ENCODE assay signal across 7 mouse cellular contexts in the genomic region with DNA sequence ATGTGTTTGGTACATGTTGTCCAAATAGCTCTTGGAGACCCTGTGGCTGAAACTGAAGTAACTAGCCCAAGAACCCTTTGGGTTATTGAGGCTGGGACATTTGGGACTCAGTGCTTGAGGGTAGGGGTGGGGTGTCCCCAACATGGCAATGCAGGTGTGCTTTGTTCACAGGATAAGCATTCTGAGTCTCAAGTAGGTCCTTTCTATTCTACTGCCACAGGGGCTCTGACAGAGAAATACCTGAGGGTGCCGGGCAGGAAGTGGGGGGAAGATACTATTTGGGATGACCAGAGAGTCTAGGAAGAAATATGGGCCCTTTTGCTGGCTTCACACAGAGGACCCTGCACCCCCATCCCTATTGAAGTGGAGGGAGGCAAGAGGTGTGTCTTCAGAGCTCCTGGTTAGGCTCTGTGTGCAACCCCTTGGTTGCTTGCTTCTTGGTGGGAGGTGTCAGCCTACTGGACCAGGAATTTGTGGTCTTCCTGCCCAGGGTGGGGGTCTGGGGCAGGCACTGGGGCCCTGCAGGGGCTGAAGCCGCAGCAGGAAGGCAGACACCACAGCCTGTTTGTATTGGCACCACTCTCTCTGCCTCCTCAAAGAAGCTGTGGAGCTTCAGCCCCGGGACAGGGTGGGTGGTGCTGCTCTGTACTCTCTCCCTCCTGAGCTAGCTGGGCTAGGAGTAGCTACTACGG. TPM values are rescaled to one million over a fixed set of nuclear protein-coding genes. Genes with fewer than 3 reads are reported as not detected.
A peak's percentile ranks its signal among the peaks of the same experiment; 100 is the strongest.
DNase-seq lines count a peak whose midpoint lies in the region; ATAC-seq lines count a peak whose summit lies in the region.

No protein-coding gene starts in this region.

- H3K36me3 ChIP-seq in lung, embryonic 15.5 days: peaks cover 1% of the 10 kb centered on the region
- peaks cover 2% of the 10 kb centered on the region for H3K36me3 ChIP-seq in embryonic facial prominence, embryonic 13.5 days
- H3K36me3 ChIP-seq in intestine, embryonic 15.5 days: peaks cover under 1% of the 10 kb centered on the region; the same call in 1 of the 2 replicates
- H3K36me3 ChIP-seq in neural tube, embryonic 15.5 days: peaks cover 1% of the 10 kb centered on the region; the same call in 1 of the 2 replicates

- H3K27ac ChIP-seq in lung, embryonic 15.5 days: peak overlapping the region; percentile 99
- H3K27ac ChIP-seq in embryonic facial prominence, embryonic 13.5 days: peak overlapping the region; percentile 90
- peak overlapping the region; percentile 97 for H3K27ac ChIP-seq in intestine, embryonic 15.5 days
- H3K27ac ChIP-seq in neural tube, embryonic 15.5 days (replicated peaks): no peak overlapping the region; the same call in 1 of the 2 replicates

- H3K4me2 ChIP-seq in lung, embryonic 15.5 days: peak overlapping the region; percentile 87
- peak overlapping the region; percentile 86 for H3K4me2 ChIP-seq in embryonic facial prominence, embryonic 13.5 days
- peak overlapping the region; percentile 83 for H3K4me2 ChIP-seq in intestine, embryonic 15.5 days (replicated peaks)
- H3K4me2 ChIP-seq in neural tube, embryonic 15.5 days: 0 out of 2 replicates have a peak overlapping the region, but pooled peaks have one; percentile 1

- H3K4me1 ChIP-seq in lung, embryonic 15.5 days: peaks cover 63% of the 10 kb centered on the region
- H3K4me1 ChIP-seq in embryonic facial prominence, embryonic 13.5 days: peaks cover 64% of the 10 kb centered on the region
- H3K4me1 ChIP-seq in intestine, embryonic 15.5 days (replicated peaks): peaks cover 60% of the 10 kb centered on the region
- peaks cover 61% of the 10 kb centered on the region for H3K4me1 ChIP-seq in neural tube, embryonic 15.5 days

- WGBS in lung, embryonic 15.5 days: 18% methylated on average over 4 of the region's 4 CpGs
- WGBS in embryonic facial prominence, embryonic 13.5 days: 41% methylated on average over 4 of the region's 4 CpGs
- 27% methylated on average over 4 of the region's 4 CpGs for WGBS in intestine, embryonic 15.5 days
- WGBS in neural tube, embryonic 15.5 days: 67% methylated on average over 4 of the region's 4 CpGs

- no peak for ATAC-seq in lung, embryonic 15.5 days (ENCODE audit: borderline replicate concordance, extremely low read depth, low FRiP score, low TSS enrichment)
- ATAC-seq in embryonic facial prominence, embryonic 13.5 days (ENCODE audit: insufficient number of reproducible peaks, insufficient read depth, low FRiP score, low TSS enrichment, low read depth): no peak
- no peak for ATAC-seq in intestine, embryonic 15.5 days
- ATAC-seq in neural tube, embryonic 15.5 days (ENCODE audit: low FRiP score): no peak
- no peak for ATAC-seq in activated CD4-positive, CD25-positive, alpha-beta regulatory T cell, adult 4 months

- no peaks in the 10 kb centered on the region for H3K9me3 ChIP-seq in lung, embryonic 15.5 days
- H3K9me3 ChIP-seq in embryonic facial prominence, embryonic 13.5 days: no peaks in the 10 kb centered on the region
- no peaks in the 10 kb centered on the region for H3K9me3 ChIP-seq in intestine, embryonic 15.5 days
- H3K9me3 ChIP-seq in neural tube, embryonic 15.5 days (replicated peaks): no peaks in the 10 kb centered on the region

- peaks cover 9% of the 10 kb centered on the region; the same call in 1 of the 2 replicates for H3K27me3 ChIP-seq in lung, embryonic 15.5 days
- H3K27me3 ChIP-seq in embryonic facial prominence, embryonic 13.5 days: peaks cover 19% of the 10 kb centered on the region
- H3K27me3 ChIP-seq in intestine, embryonic 15.5 days (replicated peaks): peaks cover 10% of the 10 kb centered on the region
- peaks cover 10% of the 10 kb centered on the region for H3K27me3 ChIP-seq in neural tube, embryonic 15.5 days (replicated peaks)

- no peak overlapping the region for H3K4me3 ChIP-seq in lung, embryonic 15.5 days
- peak overlapping the region; percentile 78 for H3K4me3 ChIP-seq in embryonic facial prominence, embryonic 13.5 days
- no peak overlapping the region for H3K4me3 ChIP-seq in intestine, embryonic 15.5 days (replicated peaks)
- no peak overlapping the region for H3K4me3 ChIP-seq in neural tube, embryonic 15.5 days (replicated peaks)

- DNase-seq in lung, postnatal 14 days: no peak
- no peak for DNase-seq in retina, embryonic 14.5 days (ENCODE audit: low spot score)

- H3K9ac ChIP-seq in lung, embryonic 15.5 days: peak overlapping the region; percentile 80
- peak overlapping the region; percentile 27; the same call in 1 of the 2 replicates for H3K9ac ChIP-seq in embryonic facial prominence, embryonic 13.5 days
- H3K9ac ChIP-seq in intestine, embryonic 15.5 days: peak overlapping the region; percentile 79; the same call in 1 of the 2 replicates
- H3K9ac ChIP-seq in neural tube, embryonic 15.5 days (replicated peaks): no peak overlapping the region

RNA-seq across cellular contexts. Expression of gene Tspan4, which starts 2.7 kb away (rescaled TPM):
- 96.9 and 100 TPM in 2 replicates for polyA plus RNA-seq in lung, embryonic 15.5 days (2015; fragmentation: Nextera tagmentation; extraction: Ambion mirVana)
- polyA plus RNA-seq in embryonic facial prominence, embryonic 13.5 days (2015; fragmentation: Nextera tagmentation; extraction: Ambion mirVana): 46.4 and 55.6 TPM in 2 replicates
- polyA plus RNA-seq in intestine, embryonic 15.5 days (2015; fragmentation: Nextera tagmentation; extraction: Ambion mirVana): 60.7 and 67.8 TPM in 2 replicates
- 73.0 and 77.3 TPM in 2 replicates for polyA plus RNA-seq in neural tube, embryonic 15.5 days (2015; fragmentation: Nextera tagmentation; extraction: Ambion mirVana)
- polyA plus RNA-seq in activated CD4-positive, CD25-positive, alpha-beta regulatory T cell, adult 4 months (2017; shearing (Covaris generic)): 1 to 10 TPM; 1.5 to 2.7 TPM

RNA-seq across cellular contexts. Expression of gene Polr2l, which starts 2.8 kb away (rescaled TPM):
- polyA plus RNA-seq in lung, embryonic 15.5 days (2015; fragmentation: Nextera tagmentation; extraction: Ambion mirVana): 66.9 and 69.2 TPM in 2 replicates
- polyA plus RNA-seq in embryonic facial prominence, embryonic 13.5 days (2015; fragmentation: Nextera tagmentation; extraction: Ambion mirVana): 64.5 and 70.3 TPM in 2 replicates
- 57.9 and 61.9 TPM in 2 replicates for polyA plus RNA-seq in intestine, embryonic 15.5 days (2015; fragmentation: Nextera tagmentation; extraction: Ambion mirVana)
- polyA plus RNA-seq in neural tube, embryonic 15.5 days (2015; fragmentation: Nextera tagmentation; extraction: Ambion mirVana): 85.3 and 89.8 TPM in 2 replicates
- 10 to 100 TPM; 22.3 to 22.6 TPM for polyA plus RNA-seq in activated CD4-positive, CD25-positive, alpha-beta regulatory T cell, adult 4 months (2017; shearing (Covaris generic))

RNA-seq across cellular contexts. Expression of gene Cd151, which starts 10.5 kb away (rescaled TPM):
- 24.4 and 30.7 TPM in 2 replicates for polyA plus RNA-seq in lung, embryonic 15.5 days (2015; fragmentation: Nextera tagmentation; extraction: Ambion mirVana)
- polyA plus RNA-seq in embryonic facial prominence, embryonic 13.5 days (2015; fragmentation: Nextera tagmentation; extraction: Ambion mirVana): 16.5 and 16.6 TPM in 2 replicates
- 21.5 and 25.5 TPM in 2 replicates for polyA plus RNA-seq in intestine, embryonic 15.5 days (2015; fragmentation: Nextera tagmentation; extraction: Ambion mirVana)
- polyA plus RNA-seq in neural tube, embryonic 15.5 days (2015; fragmentation: Nextera tagmentation; extraction: Ambion mirVana): 23.7 and 25.1 TPM in 2 replicates
- polyA plus RNA-seq in activated CD4-positive, CD25-positive, alpha-beta regulatory T cell, adult 4 months (2017; shearing (Covaris generic)): 1 to 10 TPM; 8.3 to 8.7 TPM

RNA-seq across cellular contexts. Expression of gene Cracr2b, which starts 16.8 kb away (rescaled TPM):
- polyA plus RNA-seq in lung, embryonic 15.5 days (2015; fragmentation: Nextera tagmentation; extraction: Ambion mirVana): 35.6 and 40.8 TPM in 2 replicates
- polyA plus RNA-seq in embryonic facial prominence, embryonic 13.5 days (2015; fragmentation: Nextera tagmentation; extraction: Ambion mirVana): 11.5 and 12.7 TPM in 2 replicates
- polyA plus RNA-seq in intestine, embryonic 15.5 days (2015; fragmentation: Nextera tagmentation; extraction: Ambion mirVana): 16.5 and 22.0 TPM in 2 replicates
- 7.1 and 9.6 TPM in 2 replicates for polyA plus RNA-seq in neural tube, embryonic 15.5 days (2015; fragmentation: Nextera tagmentation; extraction: Ambion mirVana)
- not detected for polyA plus RNA-seq in activated CD4-positive, CD25-positive, alpha-beta regulatory T cell, adult 4 months (2017; shearing (Covaris generic))

RNA-seq across cellular contexts. Expression of gene Pnpla2, which starts 22.7 kb away (rescaled TPM):
- polyA plus RNA-seq in lung, embryonic 15.5 days (2015; fragmentation: Nextera tagmentation; extraction: Ambion mirVana): 35.9 and 41.6 TPM in 2 replicates
- 13.4 and 13.5 TPM in 2 replicates for polyA plus RNA-seq in embryonic facial prominence, embryonic 13.5 days (2015; fragmentation: Nextera tagmentation; extraction: Ambion mirVana)
- 35.1 and 38.1 TPM in 2 replicates for polyA plus RNA-seq in intestine, embryonic 15.5 days (2015; fragmentation: Nextera tagmentation; extraction: Ambion mirVana)
- 17.2 and 25.7 TPM in 2 replicates for polyA plus RNA-seq in neural tube, embryonic 15.5 days (2015; fragmentation: Nextera tagmentation; extraction: Ambion mirVana)
- 10 to 100 TPM; 58.2 to 70.2 TPM for polyA plus RNA-seq in activated CD4-positive, CD25-positive, alpha-beta regulatory T cell, adult 4 months (2017; shearing (Covaris generic))

Comparison
In these comparisons a context has a peak if more than half of its experiments do, and no peak if none do; other contexts are left out.
1. H3K4me2 ChIP-seq: peak in every context shown above with its lines; median percentile 87 in lung, embryonic 15.5 days; 86 in embryonic facial prominence, embryonic 13.5 days; 83 in intestine, embryonic 15.5 days; 1 in neural tube, embryonic 15.5 days.
2. RNA of gene Tspan4, which starts 2.7 kb away (polyA plus RNA-seq): 96.9 to 100 TPM in lung, embryonic 15.5 days, 73.0 to 77.3 TPM in neural tube, embryonic 15.5 days, 60.7 to 67.8 TPM in intestine, embryonic 15.5 days and 46.4 to 55.6 TPM in embryonic facial prominence, embryonic 13.5 days; 1.5 to 2.7 TPM in activated CD4-positive, CD25-positive, alpha-beta regulatory T cell, adult 4 months; every median in the first group is over 10 times any median in the second.